Mouse (Mus musculus): ENCODE results near the gene Zyg11b. TPM values are rescaled to one million over a fixed set of nuclear protein-coding genes. Genes with fewer than 3 reads are reported as not detected.

The Zyg11b gene
- polyA plus RNA-seq, 1 experiment from 2014 or later: 25.8 TPM

GRCm38 (mm10) chr4:108320627-108321380 lies 19.9 kb upstream of the Zyg11b start:
- no peak overlapping the region for H3K4me2 ChIP-seq (ENCODE audit: low read length)
- no peaks in the 10 kb centered on the region for H3K36me3 ChIP-seq (ENCODE audit: control insufficient read depth, insufficient read depth, low read length)
- no peaks in the 10 kb centered on the region for H3K27me3 ChIP-seq (replicated peaks; ENCODE audit: control insufficient read depth, insufficient read depth, low read length)
- no peak for ATAC-seq
- no peaks in the 10 kb centered on the region for H3K9me3 ChIP-seq (ENCODE audit: control insufficient read depth, low read length)
- H3K4me1 ChIP-seq (ENCODE audit: control insufficient read depth, insufficient read depth, low read depth, low read length): no peaks in the 10 kb centered on the region
- no peak overlapping the region for H3K9ac ChIP-seq (ENCODE audit: low read depth, low read length)
- no peak overlapping the region for H3K4me3 ChIP-seq (ENCODE audit: low read length)
- 83% methylated on average over 7 of the region's 7 CpGs for WGBS
- no peak overlapping the region for H3K27ac ChIP-seq (ENCODE audit: low read depth, low read length)

- no peak overlapping the region for H3K4me3 ChIP-seq (ENCODE audit: low read length)
- no peak overlapping the region for H3K27ac ChIP-seq (ENCODE audit: low read depth, low read length)
- H3K4me1 ChIP-seq (ENCODE audit: control insufficient read depth, insufficient read depth, low read depth, low read length): no peaks in the 10 kb centered on the region
- no peaks in the 10 kb centered on the region for H3K9me3 ChIP-seq (ENCODE audit: control insufficient read depth, low read length)
- H3K27me3 ChIP-seq (replicated peaks; ENCODE audit: control insufficient read depth, insufficient read depth, low read length): no peaks in the 10 kb centered on the region
- H3K9ac ChIP-seq (ENCODE audit: low read depth, low read length): no peak overlapping the region
- ATAC-seq: no peak
- H3K4me2 ChIP-seq (ENCODE audit: low read length): no peak overlapping the region
- WGBS: 75% methylated on average over 6 of the region's 6 CpGs
- H3K36me3 ChIP-seq (ENCODE audit: control insufficient read depth, insufficient read depth, low read length): no peaks in the 10 kb centered on the region
These were observed 18.9 kb upstream of the Zyg11b start for GRCm38 (mm10) chr4:108319747-108320146.

- H3K27me3 ChIP-seq (replicated peaks; ENCODE audit: control insufficient read depth, insufficient read depth, low read length): no peaks in the 10 kb centered on the region
- no peak overlapping the region for H3K9ac ChIP-seq (ENCODE audit: low read depth, low read length)
- no peak overlapping the region for H3K27ac ChIP-seq (ENCODE audit: low read depth, low read length)
- H3K4me1 ChIP-seq (ENCODE audit: control insufficient read depth, insufficient read depth, low read depth, low read length): no peaks in the 10 kb centered on the region
- H3K9me3 ChIP-seq (ENCODE audit: control insufficient read depth, low read length): no peaks in the 10 kb centered on the region
- WGBS: 88% methylated on average over 7 of the region's 8 CpGs
- H3K4me2 ChIP-seq (ENCODE audit: low read length): no peak overlapping the region
- no peaks in the 10 kb centered on the region for H3K36me3 ChIP-seq (ENCODE audit: control insufficient read depth, insufficient read depth, low read length)
- ATAC-seq: no peak
- H3K4me3 ChIP-seq (ENCODE audit: low read length): no peak overlapping the region
These were observed 18.0 kb upstream of the Zyg11b start for GRCm38 (mm10) chr4:108318649-108319615.

GRCm38 (mm10) chr4:108317656-108318605 lies 17.0 kb upstream of the Zyg11b start:
- no peak overlapping the region for H3K4me3 ChIP-seq (ENCODE audit: low read length)
- WGBS: 83% methylated on average over 12 of the region's 12 CpGs

GRCm38 (mm10) chr4:108314041-108314440 lies 13.1 kb upstream of the Zyg11b start:
- WGBS: 45% methylated on average over 5 of the region's 5 CpGs
- no peak overlapping the region for H3K27ac ChIP-seq (ENCODE audit: low read depth, low read length)
- no peak overlapping the region for H3K4me2 ChIP-seq (ENCODE audit: low read length)
- H3K27me3 ChIP-seq (replicated peaks; ENCODE audit: control insufficient read depth, insufficient read depth, low read length): no peaks in the 10 kb centered on the region
- no peaks in the 10 kb centered on the region for H3K36me3 ChIP-seq (ENCODE audit: control insufficient read depth, insufficient read depth, low read length)
- H3K9me3 ChIP-seq (ENCODE audit: control insufficient read depth, low read length): no peaks in the 10 kb centered on the region
- no peak overlapping the region for H3K9ac ChIP-seq (ENCODE audit: low read depth, low read length)
- no peaks in the 10 kb centered on the region for H3K4me1 ChIP-seq (ENCODE audit: control insufficient read depth, insufficient read depth, low read depth, low read length)
- no peak for ATAC-seq
- H3K4me3 ChIP-seq (ENCODE audit: low read length): no peak overlapping the region

More at GRCm38 (mm10) chr4:108317656-108318605, 17.0 kb upstream of the Zyg11b start:
- H3K9ac ChIP-seq (ENCODE audit: low read depth, low read length): no peak overlapping the region
- H3K4me2 ChIP-seq (ENCODE audit: low read length): no peak overlapping the region
- ATAC-seq: no peak
- H3K27ac ChIP-seq (ENCODE audit: low read depth, low read length): no peak overlapping the region
- no peaks in the 10 kb centered on the region for H3K4me1 ChIP-seq (ENCODE audit: control insufficient read depth, insufficient read depth, low read depth, low read length)
- H3K36me3 ChIP-seq (ENCODE audit: control insufficient read depth, insufficient read depth, low read length): no peaks in the 10 kb centered on the region
- H3K27me3 ChIP-seq (replicated peaks; ENCODE audit: control insufficient read depth, insufficient read depth, low read length): no peaks in the 10 kb centered on the region
- H3K9me3 ChIP-seq (ENCODE audit: control insufficient read depth, low read length): no peaks in the 10 kb centered on the region

GRCm38 (mm10) chr4:108310706-108311105 lies 9.8 kb upstream of the Zyg11b start:
- 82% methylated on average over 6 of the region's 6 CpGs for WGBS
- no peak overlapping the region for H3K4me3 ChIP-seq (ENCODE audit: low read length)
- H3K4me1 ChIP-seq (ENCODE audit: control insufficient read depth, insufficient read depth, low read depth, low read length): no peaks in the 10 kb centered on the region
- no peak overlapping the region for H3K9ac ChIP-seq (ENCODE audit: low read depth, low read length)
- H3K36me3 ChIP-seq (ENCODE audit: control insufficient read depth, insufficient read depth, low read length): no peaks in the 10 kb centered on the region
- no peak overlapping the region for H3K4me2 ChIP-seq (ENCODE audit: low read length)
- H3K9me3 ChIP-seq (ENCODE audit: control insufficient read depth, low read length): no peaks in the 10 kb centered on the region
- H3K27ac ChIP-seq (ENCODE audit: low read depth, low read length): no peak overlapping the region
- no peak for ATAC-seq
- no peaks in the 10 kb centered on the region for H3K27me3 ChIP-seq (replicated peaks; ENCODE audit: control insufficient read depth, insufficient read depth, low read length)

GRCm38 (mm10) chr4:108302296-108302890 lies 1.5 kb upstream of the Zyg11b start:
- WGBS: 75% methylated on average over 5 of the region's 5 CpGs

GRCm38 (mm10) chr4:108300266-108300665 lies 630 bp downstream of the Zyg11b start:
- Histone ChIP-seq H3K4me1 (ENCODE audit: control insufficient read depth, insufficient read depth, low read depth, low read length) (peaks cover 17% of the 10 kb centered on the region), H3K27me3 (replicated peaks; ENCODE audit: control insufficient read depth, insufficient read depth, low read length) (no peaks in the 10 kb centered on the region), H3K9me3 (ENCODE audit: control insufficient read depth, low read length) (no peaks in the 10 kb centered on the region), H3K9ac (ENCODE audit: low read depth, low read length) (peak overlapping the region; percentile 99), H3K36me3 (ENCODE audit: control insufficient read depth, insufficient read depth, low read length) (no peaks in the 10 kb centered on the region), H3K4me2 (ENCODE audit: low read length) (peak overlapping the region; percentile 71), H3K27ac (ENCODE audit: low read depth, low read length) (peak overlapping the region; percentile 93), H3K4me3 (ENCODE audit: low read length) (peak overlapping the region; percentile 93)
- 2% methylated on average over 14 of the region's 14 CpGs for WGBS
- ATAC-seq: peak; percentile 9; the same call in 1 of the 2 replicates

More at GRCm38 (mm10) chr4:108302296-108302890, 1.5 kb upstream of the Zyg11b start:
- Histone ChIP-seq H3K27me3 (replicated peaks; ENCODE audit: control insufficient read depth, insufficient read depth, low read length) (no peaks in the 10 kb centered on the region), H3K9ac (ENCODE audit: low read depth, low read length) (no peak overlapping the region), H3K27ac (ENCODE audit: low read depth, low read length) (no peak overlapping the region), H3K4me2 (ENCODE audit: low read length) (no peak overlapping the region), H3K4me1 (ENCODE audit: control insufficient read depth, insufficient read depth, low read depth, low read length) (peaks cover 17% of the 10 kb centered on the region), H3K36me3 (ENCODE audit: control insufficient read depth, insufficient read depth, low read length) (no peaks in the 10 kb centered on the region), H3K9me3 (ENCODE audit: control insufficient read depth, low read length) (no peaks in the 10 kb centered on the region; the same call in 1 of the 2 replicates), H3K4me3 (ENCODE audit: low read length) (no peak overlapping the region)
- ATAC-seq: no peak

Data from hindbrain, embryonic 16.5 days (tissue).